Mouse (Mus musculus) megakaryocyte, embryonic 14.5 days (primary cell): ENCODE measurements around the gene Pced1a. TPM values are rescaled to one million over a fixed set of nuclear protein-coding genes. Genes with fewer than 3 reads are reported as not detected.
A peak's percentile ranks its signal among the peaks of the same experiment; 100 is the strongest.

Source experiments
- H3K27me3 ChIP-seq: replicated peaks from 2 replicates; pipeline ENCODE3; 2012; ENCODE audit warnings: inconsistent platforms
- H3K36me3 ChIP-seq: replicated peaks from 2 replicates; pipeline ENCODE3; 2012; ENCODE audit warnings: low read length, inconsistent platforms, mixed read lengths
- H3K4me1 ChIP-seq: 2 replicates; pipeline ENCODE4 v1.6.1; 2012; ENCODE audit warnings: inconsistent platforms
- H3K4me3 ChIP-seq: replicated peaks from 2 replicates; pipeline ENCODE3; 2012; ENCODE audit warnings: moderate library complexity, mild to moderate bottlenecking, inconsistent platforms
- H3K9me3 ChIP-seq: 2 replicates; pipeline ENCODE4 v1.6.1; 2012; ENCODE audit warnings: inconsistent platforms
- FLI1 ChIP-seq: IDR thresholded peaks from 2 replicates; pipeline ENCODE4 v1.6.1; 2012; ENCODE audit warnings: low read length, inconsistent platforms, mixed read lengths
- GATA1 ChIP-seq: IDR thresholded peaks from 3 replicates; pipeline ENCODE4 v1.6.1; 2012; ENCODE audit warnings: mixed read lengths, low read length, inconsistent platforms, borderline replicate concordance
- polyA plus RNA-seq: library from polyadenylated mRNA; stranded (reverse); fragments of >175 nt; gene quantifications from 2 replicates; pipeline ENCODE4 v1.2.3, GENCODE M21; 2012; ENCODE audit warnings: low replicate concordance; ENCODE audit not compliant: insufficient read depth

Pced1a gene
- polyA plus RNA-seq, 1 experiment, result 19.1 TPM

GRCm38 (mm10) chr2:130438861-130439260, 14.4 kb upstream of the Pced1a start:
- peaks cover 74% of the 10 kb centered on the region for H3K36me3 ChIP-seq

GRCm38 (mm10) chr2:130436769-130437168, 12.3 kb upstream of the Pced1a start:
- Histone ChIP-seq H3K36me3 (peaks cover 60% of the 10 kb centered on the region), H3K27me3 (no peaks in the 10 kb centered on the region), H3K4me3 (peak overlapping the region; percentile 74), H3K9me3 (no peaks in the 10 kb centered on the region), H3K4me1 (peaks cover 57% of the 10 kb centered on the region)
- no peak for TF ChIP-seq FLI1
- no peak for TF ChIP-seq GATA1

More at GRCm38 (mm10) chr2:130438861-130439260, 14.4 kb upstream of the Pced1a start:
- TF ChIP-seq GATA1, result no peak
- no peak for TF ChIP-seq FLI1
- Histone ChIP-seq H3K27me3 (no peaks in the 10 kb centered on the region), H3K4me1 (peaks cover 36% of the 10 kb centered on the region), H3K9me3 (no peaks in the 10 kb centered on the region), H3K4me3 (no peak overlapping the region)

DNA sequence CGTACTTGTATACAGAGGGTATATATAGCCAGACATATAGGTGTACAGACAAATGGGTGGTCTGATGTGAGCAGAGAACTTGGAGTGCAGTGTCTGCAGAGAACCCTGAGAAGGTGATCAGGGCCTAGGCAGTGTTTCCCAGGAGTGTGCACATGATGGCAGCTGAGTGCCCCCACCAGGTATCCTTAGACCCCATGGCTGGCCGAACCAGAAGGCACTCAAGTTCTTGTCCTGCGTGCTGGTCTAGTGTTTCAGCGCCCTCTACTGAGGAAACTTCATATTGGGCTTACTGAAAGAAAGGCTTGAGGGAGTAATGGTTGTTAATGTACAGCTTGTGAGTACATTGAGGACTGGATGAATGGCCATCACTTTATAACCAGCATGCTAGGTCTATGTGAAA, 8.7 kb upstream of the Pced1a start:
- Histone ChIP-seq H3K9me3 (no peaks in the 10 kb centered on the region), H3K36me3 (peaks cover 30% of the 10 kb centered on the region), H3K27me3 (no peaks in the 10 kb centered on the region), H3K4me1 (peaks cover 76% of the 10 kb centered on the region), H3K4me3 (no peak overlapping the region)
- no peak for TF ChIP-seq GATA1
- no peak for TF ChIP-seq FLI1

DNA sequence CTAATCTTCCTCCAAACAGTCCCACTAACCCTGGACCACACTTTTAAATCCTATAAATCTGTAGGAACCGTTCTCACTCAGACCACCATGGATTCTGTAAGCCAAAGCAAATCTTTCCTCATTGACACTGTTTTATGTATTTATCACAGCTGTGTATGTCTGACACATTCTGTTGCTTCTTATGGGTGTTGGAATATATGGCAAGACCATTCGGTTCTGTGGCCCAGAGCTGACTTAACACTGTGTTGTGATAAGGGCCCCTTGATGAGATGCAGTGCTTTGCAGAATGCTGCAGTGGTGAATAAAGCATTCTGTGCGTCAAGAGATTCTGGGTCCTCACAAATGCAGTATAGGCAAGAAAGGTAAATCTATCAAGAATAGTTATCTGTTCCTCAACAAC, 7.7 kb upstream of the Pced1a start:
- H3K27me3 ChIP-seq, result no peaks in the 10 kb centered on the region
- H3K9me3 ChIP-seq, result no peaks in the 10 kb centered on the region
- peaks cover 27% of the 10 kb centered on the region for H3K36me3 ChIP-seq
- no peak overlapping the region for H3K4me3 ChIP-seq
- peaks cover 76% of the 10 kb centered on the region for H3K4me1 ChIP-seq
- TF ChIP-seq GATA1 (no peak), FLI1 (no peak)

- Histone ChIP-seq H3K36me3 (peaks cover 22% of the 10 kb centered on the region), H3K9me3 (no peaks in the 10 kb centered on the region), H3K4me3 (no peak overlapping the region), H3K27me3 (no peaks in the 10 kb centered on the region), H3K4me1 (peaks cover 79% of the 10 kb centered on the region)
- no peak for TF ChIP-seq GATA1
- TF ChIP-seq FLI1, result no peak
Observed at GRCm38 (mm10) chr2:130430484-130430883, 6.0 kb upstream of the Pced1a start.

GRCm38 (mm10) chr2:130429851-130430250, 5.3 kb upstream of the Pced1a start:
- no peaks in the 10 kb centered on the region for H3K9me3 ChIP-seq
- no peaks in the 10 kb centered on the region for H3K27me3 ChIP-seq
- TF ChIP-seq GATA1, result no peak
- no peak for TF ChIP-seq FLI1
- H3K4me3 ChIP-seq, result no peak overlapping the region
- H3K36me3 ChIP-seq, result peaks cover 22% of the 10 kb centered on the region
- peaks cover 85% of the 10 kb centered on the region for H3K4me1 ChIP-seq

DNA sequence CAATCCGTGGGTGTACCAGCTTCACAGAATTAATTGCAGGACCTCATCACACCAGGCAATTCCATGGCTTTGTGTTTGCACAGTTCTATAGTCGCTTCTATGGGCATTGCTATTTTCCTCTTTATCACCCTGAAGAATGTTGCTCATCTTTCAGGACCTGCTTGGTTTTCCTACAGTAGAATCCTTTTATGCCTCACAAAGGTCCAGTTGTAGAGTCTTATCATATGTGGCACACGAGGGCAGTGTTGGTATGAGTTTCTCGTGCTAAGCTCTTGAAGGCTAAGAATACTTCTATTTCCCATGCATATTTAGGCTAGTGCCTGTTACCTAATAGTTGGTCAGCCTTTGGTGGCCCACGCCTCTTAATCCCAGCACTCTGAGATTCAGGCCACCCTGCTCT, 611 bp upstream of the Pced1a start:
- peaks cover 36% of the 10 kb centered on the region for H3K36me3 ChIP-seq
- no peaks in the 10 kb centered on the region for H3K27me3 ChIP-seq
- peak overlapping the region; percentile 94 for H3K4me3 ChIP-seq
- TF ChIP-seq FLI1 (no peak), GATA1 (no peak)
- peaks cover 86% of the 10 kb centered on the region for H3K4me1 ChIP-seq
- no peaks in the 10 kb centered on the region for H3K9me3 ChIP-seq

- Histone ChIP-seq H3K9me3 (no peaks in the 10 kb centered on the region), H3K4me1 (peaks cover 75% of the 10 kb centered on the region), H3K27me3 (no peaks in the 10 kb centered on the region), H3K4me3 (peak overlapping the region; percentile 94), H3K36me3 (peaks cover 50% of the 10 kb centered on the region)
- no peak for TF ChIP-seq FLI1
- no peak for TF ChIP-seq GATA1
Observed at GRCm38 (mm10) chr2:130423397-130424125, 940 bp downstream of the Pced1a start.

DNA sequence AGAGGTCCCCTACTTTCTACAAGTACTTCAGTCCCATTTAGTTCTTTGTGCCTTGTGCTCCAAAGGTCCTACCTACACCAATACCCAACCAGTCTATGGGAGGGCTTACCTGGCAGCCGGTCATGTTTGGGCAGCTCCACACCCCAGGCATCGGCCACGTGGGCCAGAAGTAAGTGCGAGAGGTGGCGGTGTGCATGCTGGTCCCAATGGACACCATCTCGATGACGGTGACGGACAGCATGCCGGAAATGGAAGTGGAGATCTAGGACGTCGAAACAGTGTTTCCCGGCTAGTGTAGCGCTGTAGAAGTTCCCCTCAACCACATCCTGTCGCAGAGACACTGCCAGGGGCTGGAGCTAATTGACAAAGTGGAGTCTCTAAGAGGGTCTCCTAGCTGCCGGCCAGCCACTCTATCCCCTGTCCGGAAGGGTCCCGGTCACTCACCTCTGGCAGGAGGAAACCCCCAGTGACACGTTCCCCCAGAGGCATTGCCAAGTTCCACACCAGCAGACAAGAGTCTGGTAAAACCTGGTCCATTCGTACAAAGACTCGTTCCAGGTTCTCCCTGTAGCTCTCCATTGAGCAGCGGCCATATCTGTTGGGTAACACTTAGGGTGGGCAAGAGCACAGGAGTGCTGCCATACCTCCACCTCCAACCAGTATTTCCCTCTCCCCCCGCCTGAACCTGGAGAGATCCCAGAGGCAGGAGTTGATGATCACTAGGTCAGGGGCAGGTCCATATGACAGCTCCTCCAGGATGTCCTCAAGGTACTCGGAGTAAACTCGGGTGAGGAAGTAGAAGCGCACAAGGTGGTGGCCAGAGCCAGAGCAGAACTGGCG, 2.5 kb downstream of the Pced1a start:
- peak overlapping the region; percentile 35 for H3K4me3 ChIP-seq
- no peaks in the 10 kb centered on the region for H3K9me3 ChIP-seq
- no peaks in the 10 kb centered on the region for H3K27me3 ChIP-seq
- H3K4me1 ChIP-seq, result peaks cover 64% of the 10 kb centered on the region
- peaks cover 56% of the 10 kb centered on the region for H3K36me3 ChIP-seq
- TF ChIP-seq FLI1 (no peak), GATA1 (no peak)

- Histone ChIP-seq H3K9me3 (no peaks in the 10 kb centered on the region), H3K4me3 (no peak overlapping the region), H3K36me3 (peaks cover 26% of the 10 kb centered on the region), H3K27me3 (peaks cover 6% of the 10 kb centered on the region), H3K4me1 (peaks cover 9% of the 10 kb centered on the region)
- TF ChIP-seq GATA1, result no peak
- no peak for TF ChIP-seq FLI1
Observed at GRCm38 (mm10) chr2:130414094-130414856, 10.2 kb downstream of the Pced1a start.
